Mouse (Mus musculus) layer of hippocampus, adult 11-12 months (tissue): Measurements from ENCODE around the gene Arhgef1.

ENCODE experiments used
- DNase-seq: peaks from one replicate; pipeline ENCODE4 v3.0.0; 2022; ENCODE audit warnings: low spot score

Gene Arhgef1

GRCm38 (mm10) chr7:24902630-24903443 is at the start of gene Arhgef1:
Gene Arhgef1 (plus strand): TSS chr7:24902912.
- DNase-seq: no peak

GRCm38 (mm10) chr7:24853233-24853563 is 49.5 kb upstream of the Arhgef1 start:
- DNase-seq: no peak

- no peak for DNase-seq
Observed at GRCm38 (mm10) chr7:24853695-24854094, 49.0 kb upstream of the Arhgef1 start.

GRCm38 (mm10) chr7:24856460-24857120 is 46.1 kb upstream of the Arhgef1 start:
- no peak for DNase-seq

DNA sequence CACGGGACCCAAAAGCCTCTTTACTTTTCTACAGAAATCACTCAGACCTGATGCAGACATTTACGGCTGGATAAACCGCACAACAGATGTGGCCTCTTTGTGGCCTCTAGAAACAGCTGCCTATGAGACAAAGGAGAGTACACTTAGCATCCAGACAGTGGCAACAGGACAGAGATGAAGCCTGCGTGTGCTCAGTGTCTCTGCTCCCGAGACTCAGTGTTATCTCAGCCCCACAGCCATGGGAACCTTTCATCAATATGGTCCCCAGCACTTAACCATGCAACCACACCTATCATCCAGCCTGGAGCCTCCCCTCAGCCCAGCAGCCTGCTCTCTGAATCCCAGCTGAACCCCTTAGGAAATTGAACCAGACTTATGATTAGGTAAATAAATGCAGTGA is 43.5 kb upstream of the Arhgef1 start:
- no peak for DNase-seq

DNA sequence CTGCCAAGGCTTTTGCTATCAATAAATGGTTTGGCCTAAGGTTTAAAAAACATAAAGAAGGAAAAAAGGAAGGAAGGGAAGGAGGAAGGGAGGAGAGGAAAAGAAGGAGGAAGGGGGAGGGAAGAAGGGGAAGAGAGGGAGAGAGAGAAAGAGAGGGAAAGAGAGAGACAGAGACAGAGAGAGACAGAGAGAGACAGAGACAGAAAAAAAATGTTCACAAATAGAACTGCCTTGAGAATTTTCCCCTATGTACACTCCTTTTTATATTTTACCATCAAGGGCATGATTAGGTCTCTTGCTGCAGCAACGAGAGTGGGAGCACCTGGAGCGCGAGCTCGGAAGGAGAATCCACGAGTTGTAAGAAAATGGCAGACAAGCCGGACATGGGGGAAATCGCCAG is 40.8 kb upstream of the Arhgef1 start, which contains the start of gene Gm9844:
TSS of gene Gm9844 (plus strand) at position 301 of the 400 bp plus-strand sequence.
- DNase-seq: no peak

DNA sequence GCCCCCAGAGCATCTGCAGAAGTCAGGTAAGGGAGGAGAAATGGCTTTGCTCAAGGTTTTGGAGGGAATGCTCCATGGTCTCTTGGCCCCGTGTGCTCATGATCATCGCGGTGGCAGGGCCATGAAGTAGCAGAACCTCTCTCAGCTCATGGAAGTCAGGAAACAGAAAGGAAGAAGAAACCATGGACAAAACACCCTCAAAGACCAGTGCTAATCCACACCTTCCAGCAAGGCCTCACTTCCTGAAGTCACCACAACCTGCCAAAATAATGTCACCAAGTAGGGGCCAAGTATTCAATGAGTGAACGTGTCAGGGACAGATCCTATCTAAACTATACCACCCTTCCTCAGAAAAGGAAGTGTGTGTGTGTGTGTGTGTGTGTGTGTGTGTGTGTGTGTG is 39.9 kb upstream of the Arhgef1 start:
- DNase-seq: no peak

- DNase-seq: no peak
Observed at GRCm38 (mm10) chr7:24864156-24864555, 38.6 kb upstream of the Arhgef1 start.

DNA sequence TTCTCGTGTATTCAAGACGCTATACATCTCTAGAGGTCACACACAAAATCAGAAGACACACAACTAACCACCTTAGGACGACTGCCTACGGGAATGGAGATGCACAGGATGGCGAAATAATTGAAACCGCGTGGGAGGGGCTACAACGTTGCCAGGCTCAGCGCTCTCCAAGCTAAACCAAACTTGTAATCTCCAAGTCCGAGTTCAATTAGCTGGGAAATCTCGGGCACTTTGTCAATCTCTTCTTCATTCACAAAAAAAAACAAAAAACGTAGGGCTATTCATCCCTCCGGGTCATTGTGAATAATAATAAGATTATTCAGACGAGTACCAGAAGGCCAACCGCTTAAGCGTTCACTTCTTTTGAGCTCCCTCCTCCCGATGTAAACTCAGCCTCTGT is 33.6 kb upstream of the Arhgef1 start:
- DNase-seq: no peak

DNA sequence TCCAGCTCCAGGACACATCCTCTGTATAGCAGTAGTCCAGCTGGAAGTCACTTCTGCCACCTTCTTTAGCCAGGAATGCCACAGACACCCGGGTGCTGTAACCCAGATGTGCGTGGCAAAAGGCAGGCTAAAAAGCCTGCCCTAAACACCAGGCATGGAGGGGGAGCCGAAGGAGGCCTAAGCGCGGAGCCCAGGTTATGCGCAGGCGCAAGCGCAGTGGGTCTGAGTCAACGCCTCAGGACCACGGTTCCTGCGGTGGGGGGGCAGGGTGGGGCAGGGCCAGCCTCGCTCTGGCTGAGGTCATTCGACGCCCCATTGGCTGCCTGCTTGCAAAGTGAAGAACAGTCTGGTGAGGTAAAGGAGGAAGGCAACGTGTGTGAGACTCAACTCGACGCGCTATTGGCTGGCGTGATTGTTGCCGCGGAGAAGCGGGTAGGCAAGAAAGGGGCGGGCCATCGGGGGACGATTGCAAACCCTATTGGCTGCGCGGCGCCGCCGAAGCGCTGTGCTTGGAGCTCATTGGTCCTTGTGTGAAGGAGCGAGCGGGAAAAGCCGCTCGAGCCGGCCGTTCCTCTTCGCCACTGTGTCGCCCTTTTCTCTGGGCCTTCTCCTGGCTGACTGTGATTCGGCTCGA is 33.1 kb upstream of the Arhgef1 start, which contains the start of the genes Lypd4 and Dmrtc2:
TSS of gene Lypd4 (minus strand) at position 410 of the 634 bp plus-strand sequence.
TSS of gene Dmrtc2 (plus strand) at position 526 of the 634 bp plus-strand sequence.
- no peak for DNase-seq

DNA sequence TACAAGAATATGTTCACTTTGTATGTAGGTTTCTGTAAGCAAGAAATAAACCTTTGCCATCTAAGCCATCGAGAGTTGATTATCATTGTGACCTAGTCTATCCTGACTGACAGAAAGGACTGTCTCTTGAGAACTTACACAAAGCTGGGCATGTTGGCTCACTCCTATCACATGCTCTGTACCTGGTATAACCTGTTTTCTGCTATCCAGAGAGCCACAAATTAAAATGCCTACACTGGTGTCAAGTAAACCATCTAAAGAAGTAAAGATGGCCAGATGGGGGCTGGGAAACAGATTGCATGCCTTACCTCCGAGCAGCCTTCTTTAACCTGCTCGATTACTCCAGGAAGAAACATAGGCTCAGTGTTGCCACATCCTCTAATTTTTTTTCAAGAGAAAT is 25.1 kb upstream of the Arhgef1 start:
- no peak for DNase-seq

DNA sequence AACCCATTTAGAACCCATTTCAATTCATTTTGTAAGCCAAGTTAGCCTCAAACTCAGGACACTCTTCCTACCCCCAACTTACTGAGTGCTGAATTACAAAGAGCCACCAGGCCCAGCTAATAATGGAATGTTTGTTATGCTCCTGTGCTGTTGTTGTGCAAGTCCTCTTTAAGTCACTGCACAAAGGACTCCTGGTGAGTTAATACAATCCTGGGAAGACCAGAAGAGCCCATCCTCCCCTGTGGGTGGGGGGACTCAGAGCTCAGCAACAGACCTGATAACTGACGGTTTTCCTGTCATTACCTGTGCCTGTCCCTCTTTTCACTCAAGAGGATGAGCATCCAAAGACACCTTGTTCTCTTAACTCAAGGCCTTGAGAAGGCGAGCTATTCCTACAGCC is 23.1 kb upstream of the Arhgef1 start:
- DNase-seq: no peak

DNA sequence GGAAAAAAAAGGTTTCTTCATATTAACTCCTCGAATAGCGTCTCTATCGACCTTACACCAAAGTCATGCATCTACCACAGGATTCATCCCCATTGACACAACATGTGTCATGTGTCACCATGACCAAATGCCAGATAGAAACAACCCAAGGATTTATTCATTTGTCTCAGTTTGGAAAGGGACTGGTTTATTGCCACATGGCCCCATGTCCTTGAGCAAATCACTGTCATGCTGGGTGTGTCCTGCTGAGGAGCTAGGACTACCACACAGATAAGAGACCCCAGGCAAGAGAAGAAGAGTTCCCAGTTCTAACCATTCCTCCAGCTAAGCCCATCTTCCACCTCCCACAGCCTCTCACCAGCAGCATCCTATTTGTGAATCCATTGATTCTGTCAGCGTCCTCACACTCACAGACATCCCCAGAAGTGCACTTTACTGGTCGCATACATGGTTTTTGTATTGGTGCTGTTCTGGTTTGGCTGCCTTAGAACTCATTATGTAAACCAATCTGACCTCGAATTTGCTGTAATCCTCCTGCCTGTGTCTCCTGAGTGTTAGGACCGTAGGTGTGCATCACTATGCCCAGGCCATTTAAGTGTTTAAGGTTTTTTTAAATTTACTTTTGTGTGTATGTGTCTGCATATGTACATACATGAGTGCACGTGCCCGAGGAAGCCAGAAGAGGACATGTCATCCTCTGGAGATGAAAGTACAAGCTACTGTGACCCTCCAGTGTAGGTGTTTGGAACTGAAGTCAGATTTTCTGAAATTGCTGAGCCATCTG is 20.1 kb upstream of the Arhgef1 start:
- DNase-seq: no peak

DNA sequence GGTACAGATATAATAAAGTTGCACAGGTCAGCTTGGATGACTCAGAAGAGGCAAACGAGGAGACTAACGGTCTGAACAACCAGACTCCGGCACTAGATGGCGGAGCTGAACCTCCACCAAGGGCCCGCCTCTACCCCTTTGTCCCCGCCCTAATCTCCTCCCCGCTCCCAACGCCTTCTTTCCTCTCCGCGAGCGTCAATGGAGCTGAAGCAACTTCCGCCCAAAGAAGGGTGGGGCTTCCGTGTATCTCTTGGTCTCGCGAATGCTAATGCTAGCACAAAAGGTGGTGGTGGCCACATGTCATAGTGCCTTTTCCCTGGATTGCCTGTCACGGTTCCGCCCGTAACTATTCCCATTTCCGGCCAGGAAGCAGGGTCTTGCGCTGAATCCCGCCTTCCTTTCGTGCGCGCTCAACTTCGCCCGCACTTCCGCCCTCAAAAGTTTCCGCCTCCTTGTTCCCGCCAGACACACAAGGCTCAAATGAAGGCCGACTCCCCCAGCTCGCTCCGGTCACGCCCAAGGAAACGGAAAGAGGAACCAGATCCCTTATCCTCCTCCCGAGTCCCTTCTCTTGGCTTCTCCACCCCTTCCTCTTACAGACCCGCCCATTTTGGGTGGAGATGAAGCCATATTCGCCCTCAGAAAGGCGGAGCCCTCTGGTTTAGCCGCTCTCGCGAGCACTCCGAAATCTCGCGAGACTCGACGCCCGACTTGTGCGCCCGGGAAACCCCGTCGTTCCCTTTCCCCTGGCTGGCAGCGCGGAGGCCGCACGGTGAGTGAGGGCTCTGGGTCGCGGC is 18.6 kb upstream of the Arhgef1 start, which contains the start of gene Rps19:
TSS of gene Rps19 (plus strand) at position 476 of the 797 bp plus-strand sequence.
- peak; percentile 99 for DNase-seq

DNA sequence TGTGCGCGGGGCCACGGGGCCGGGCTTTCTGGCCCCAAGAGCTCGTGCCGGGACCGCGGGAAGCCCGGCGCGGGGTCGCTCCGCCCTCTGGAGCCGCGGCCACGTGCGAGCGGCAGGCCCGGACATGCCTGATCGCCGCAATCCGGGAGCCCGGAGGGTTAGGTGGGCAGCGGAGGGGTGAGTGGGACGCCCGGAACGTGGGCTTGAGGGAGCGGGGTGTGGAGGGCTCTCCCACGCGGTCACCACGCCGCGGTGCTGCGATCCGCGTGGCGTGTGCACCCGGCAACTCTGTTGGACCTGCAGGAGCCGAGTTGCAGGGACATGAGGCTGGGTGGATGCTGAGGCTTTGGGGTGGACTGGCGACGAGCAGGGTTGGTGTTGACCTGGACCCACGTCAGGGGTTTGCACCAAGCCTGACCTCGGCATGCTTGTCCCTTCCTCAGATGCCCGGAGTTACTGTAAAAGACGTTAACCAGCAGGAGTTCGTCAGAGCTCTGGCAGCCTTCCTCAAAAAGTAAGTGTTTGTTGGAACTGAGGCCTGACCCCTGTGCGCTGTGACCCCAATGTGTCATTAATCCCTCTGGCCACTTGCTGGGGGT is 17.9 kb upstream of the Arhgef1 start:
- no peak for DNase-seq

GRCm38 (mm10) chr7:24885468-24886307 is 17.0 kb upstream of the Arhgef1 start:
- DNase-seq: no peak

DNA sequence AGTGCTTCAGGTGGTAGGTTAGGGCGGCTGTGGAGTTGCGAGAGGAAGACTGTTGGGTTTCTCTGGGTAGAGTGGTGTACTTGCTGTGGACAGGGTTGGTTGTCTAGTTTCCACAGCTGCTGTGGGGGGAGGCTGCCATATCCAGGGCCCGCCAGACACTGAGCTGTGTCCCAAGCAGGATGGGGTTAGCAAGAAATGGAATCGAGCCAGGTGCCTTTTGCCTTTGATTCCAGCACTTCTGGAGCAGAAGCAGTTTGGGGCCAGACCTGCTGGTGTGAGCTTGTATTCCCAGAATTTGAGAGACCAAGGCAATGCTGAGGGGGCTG is 16.4 kb upstream of the Arhgef1 start:
- no peak for DNase-seq

- no peak for DNase-seq
Observed at GRCm38 (mm10) chr7:24887096-24887495, 15.6 kb upstream of the Arhgef1 start.

GRCm38 (mm10) chr7:24889431-24890220 is 13.1 kb upstream of the Arhgef1 start:
- DNase-seq: no peak
